Mouse (Mus musculus) heart, embryonic 11.5 days (tissue): ENCODE results near the gene Nrbp1. TPM values are rescaled to one million over a fixed set of nuclear protein-coding genes. Genes with fewer than 3 reads are reported as not detected.
A peak's percentile ranks its signal among the peaks of the same experiment; 100 is the strongest.

Source experiments
- ATAC-seq: fragments of 200-750 bp; cut with Nextera tagmentation; replicated peaks from 2 replicates; pipeline ENCODE4 v1.8.0; 2017; ENCODE audit warnings: moderate library complexity; ENCODE audit not compliant: insufficient number of reproducible peaks, low FRiP score, low TSS enrichment
- H3K27ac ChIP-seq: fragments of 300-500 bp; sonication (generic); 2 replicates; pipeline ENCODE4 v1.5.1; 2014; ENCODE audit warnings: mild to moderate bottlenecking, low read depth, low read length
- H3K27me3 ChIP-seq: fragments of 300-500 bp; sonication (generic); 2 replicates; pipeline ENCODE4 v1.6.1; 2014; ENCODE audit warnings: mild to moderate bottlenecking, low read length, mixed read lengths; ENCODE audit not compliant: control insufficient read depth, insufficient read depth
- H3K36me3 ChIP-seq: fragments of 300-500 bp; sonication (generic); 2 replicates; pipeline ENCODE4 v1.6.1; 2014; ENCODE audit warnings: mild to moderate bottlenecking, low read length, moderate library complexity, mixed read lengths; ENCODE audit not compliant: control insufficient read depth, insufficient read depth
- H3K4me1 ChIP-seq: fragments of 300-500 bp; sonication (generic); 2 replicates; pipeline ENCODE4 v1.6.1; 2014; ENCODE audit warnings: low read length; ENCODE audit not compliant: control insufficient read depth, insufficient read depth
- H3K4me2 ChIP-seq: fragments of 300-500 bp; sonication (generic); 2 replicates; pipeline ENCODE4 v1.6.1; 2014; ENCODE audit warnings: mild to moderate bottlenecking, moderate library complexity
- H3K4me3 ChIP-seq: fragments of 300-500 bp; sonication (generic); 2 replicates; pipeline ENCODE4 v1.5.1; 2014; ENCODE audit warnings: low read depth, low read length
- H3K9ac ChIP-seq: fragments of 300-500 bp; sonication (generic); 2 replicates; pipeline ENCODE4 v1.6.1; 2014; ENCODE audit warnings: mild to moderate bottlenecking, low read depth, low read length, moderate library complexity
- H3K9me3 ChIP-seq: fragments of 300-500 bp; sonication (generic); replicated peaks from 2 replicates; pipeline ENCODE4 v1.6.1; 2016; ENCODE audit warnings: low read length; ENCODE audit not compliant: control insufficient read depth
- WGBS: fragments of 180-500 bp; shearing (Covaris S2); extraction: QIAGEN DNeasy Blood & Tissue Kit; methylation state at CpG from one replicate; pipeline ENCODE4 v1.1.7; 2014; ENCODE audit not compliant: insufficient replicate concordance; 5-methylcytosine and 5-hydroxymethylcytosine counted together
- polyA plus RNA-seq: library from polyadenylated mRNA; unstranded; fragments of >200 nt; fragmentation: Nextera tagmentation; extraction: Ambion mirVana; gene quantifications from 2 replicates; pipeline ENCODE4 v1.2.1, GENCODE M21; 2014

Nrbp1 gene
- polyA plus RNA-seq, 1 experiment from 2014 or later: 124 TPM

GRCm38 (mm10) chr5:31294964-31295605, 54.4 kb downstream of the Nrbp1 start:
- Histone ChIP-seq H3K4me1 (peaks cover 5% of the 10 kb centered on the region; the same call in 1 of the 2 replicates), H3K4me2 (peak overlapping the region; percentile 99), H3K27me3 (no peaks in the 10 kb centered on the region), H3K9ac (peak overlapping the region; percentile 89), H3K36me3 (peaks cover 8% of the 10 kb centered on the region; the same call in 1 of the 2 replicates), H3K9me3 (no peaks in the 10 kb centered on the region), H3K4me3 (peak overlapping the region; percentile 79), H3K27ac (0 out of 2 replicates have a peak overlapping the region, but pooled peaks have one; percentile 41)
- WGBS: 6% methylated on average over 29 of the region's 29 CpGs
- ATAC-seq: 0 out of 2 replicates have a peak, but pooled peaks have one; percentile 32

GRCm38 (mm10) chr5:31295606-31296141, 55.0 kb downstream of the Nrbp1 start, which contains the start of gene Fndc4:
Fndc4 (minus strand) TSS chr5:31296080.
- peak within 1 kb of the TSS; percentile 99 for H3K4me2 ChIP-seq
- H3K4me3 ChIP-seq: peak within 1 kb of the TSS; percentile 79
- peak; percentile 53; the same call in 1 of the 2 replicates for ATAC-seq
- H3K4me1 ChIP-seq: peaks cover 3% of the 10 kb centered on the region; the same call in 1 of the 2 replicates
- H3K9me3 ChIP-seq: no peaks in the 10 kb centered on the region
- peaks cover 8% of the 10 kb centered on the region; the same call in 1 of the 2 replicates for H3K36me3 ChIP-seq
- 0 out of 2 replicates have a peak within 1 kb of the TSS, but pooled peaks have one; percentile 41 for H3K27ac ChIP-seq
- H3K9ac ChIP-seq: peak within 1 kb of the TSS; percentile 89
- WGBS: 0% methylated on average over 43 of the region's 46 CpGs
- H3K27me3 ChIP-seq: no peaks in the 10 kb centered on the region

GRCm38 (mm10) chr5:31297047-31297757, 56.5 kb downstream of the Nrbp1 start, which contains the start of gene Gckr:
Gckr (plus strand) TSS chr5:31297443.
- no peak within 1 kb of the TSS; the same call in 1 of the 2 replicates for H3K9ac ChIP-seq
- peak within 1 kb of the TSS; percentile 99; the same call in 1 of the 2 replicates for H3K4me2 ChIP-seq
- H3K27me3 ChIP-seq: no peaks in the 10 kb centered on the region
- H3K36me3 ChIP-seq: peaks cover 8% of the 10 kb centered on the region; the same call in 1 of the 2 replicates
- no peak within 1 kb of the TSS for H3K27ac ChIP-seq
- no peak for ATAC-seq
- peak within 1 kb of the TSS; percentile 79; the same call in 1 of the 2 replicates for H3K4me3 ChIP-seq
- H3K4me1 ChIP-seq: peaks cover 3% of the 10 kb centered on the region; the same call in 1 of the 2 replicates
- WGBS: 53% methylated on average over 13 of the region's 13 CpGs
- no peaks in the 10 kb centered on the region for H3K9me3 ChIP-seq

DNA sequence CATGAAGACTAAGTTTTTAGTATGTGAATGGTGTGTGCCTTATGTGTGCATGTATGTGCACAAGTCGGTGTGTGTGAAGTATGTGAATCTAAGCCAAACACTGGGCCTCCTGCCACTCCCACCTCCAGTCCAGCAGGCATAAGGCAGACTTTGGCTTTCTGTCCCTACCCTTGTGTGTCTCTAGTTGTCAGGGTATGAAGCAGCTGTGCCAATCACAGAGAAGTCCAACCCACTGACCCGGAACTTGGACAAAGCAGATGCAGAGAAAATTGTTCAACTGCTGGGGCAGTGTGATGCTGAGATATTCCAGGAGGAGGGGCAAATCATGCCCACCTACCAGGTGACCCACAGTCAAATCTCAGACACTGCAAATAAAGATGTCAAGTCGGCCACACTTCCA, 57.3 kb downstream of the Nrbp1 start:
- ATAC-seq: no peak
- H3K4me1 ChIP-seq: peaks cover 3% of the 10 kb centered on the region; the same call in 1 of the 2 replicates
- no peak overlapping the region for H3K4me2 ChIP-seq
- 0 out of 2 replicates have a peak, but pooled peaks cover 5% of the 10 kb centered on the region for H3K36me3 ChIP-seq
- H3K27me3 ChIP-seq: no peaks in the 10 kb centered on the region
- H3K9me3 ChIP-seq: no peaks in the 10 kb centered on the region
- H3K27ac ChIP-seq: no peak overlapping the region
- WGBS: 75% methylated on average over 3 of the region's 3 CpGs
- no peak overlapping the region for H3K4me3 ChIP-seq
- H3K9ac ChIP-seq: no peak overlapping the region

DNA sequence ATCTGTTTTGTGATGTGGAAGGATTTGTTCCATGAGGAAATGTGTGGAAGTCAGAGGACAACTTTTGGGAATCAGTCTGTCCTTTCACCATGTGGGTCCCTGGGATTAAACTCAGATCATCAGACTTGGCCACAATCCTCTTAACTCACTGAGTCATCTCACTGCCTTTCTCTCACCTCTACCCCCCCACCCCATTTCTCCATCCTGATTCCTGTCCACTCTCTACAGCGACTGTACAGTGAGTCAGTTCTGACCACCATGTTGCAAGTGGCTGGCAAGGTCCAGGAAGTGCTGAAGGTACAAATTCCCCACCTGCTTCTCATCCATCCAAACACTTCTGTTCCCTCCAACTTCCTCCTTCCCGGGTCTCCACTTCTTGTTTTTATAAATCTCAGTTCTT, 57.8 kb downstream of the Nrbp1 start:
- Histone ChIP-seq H3K4me2 (no peak overlapping the region), H3K9ac (no peak overlapping the region), H3K27ac (no peak overlapping the region), H3K4me1 (peaks cover 3% of the 10 kb centered on the region; the same call in 1 of the 2 replicates), H3K27me3 (no peaks in the 10 kb centered on the region), H3K36me3 (0 out of 2 replicates have a peak, but pooled peaks cover 5% of the 10 kb centered on the region), H3K9me3 (no peaks in the 10 kb centered on the region), H3K4me3 (no peak overlapping the region)
- 52% methylated on average over 2 of the region's 2 CpGs for WGBS
- ATAC-seq: no peak

Other genes starting within 250 kb of the Nrbp1 start
- gene Atraid, start 192.6 kb upstream of the Nrbp1 start, polyA plus RNA-seq: 96.8 and 101 TPM in 2 replicates
- 5.4 and 7.1 TPM in 2 replicates for gene Slc5a6, start 191.9 kb upstream of the Nrbp1 start, polyA plus RNA-seq
- 22.9 and 23.1 TPM in 2 replicates for gene Cad, start 186.1 kb upstream of the Nrbp1 start, polyA plus RNA-seq
- gene Dnajc5g, start 134.6 kb upstream of the Nrbp1 start, polyA plus RNA-seq: not detected in 2 replicates
- gene Slc30a3, start 132.6 kb upstream of the Nrbp1 start, polyA plus RNA-seq: 0.47 and 0.48 TPM in 2 replicates
- gene Trim54, start 124.2 kb upstream of the Nrbp1 start, polyA plus RNA-seq: 13.9 and 16.7 TPM in 2 replicates
- gene Ucn, start 102.0 kb upstream of the Nrbp1 start, polyA plus RNA-seq: 0.51 TPM in 1 of 2 replicates, not detected in the other
- gene Mpv17, start 86.6 kb upstream of the Nrbp1 start, polyA plus RNA-seq: 78.1 and 82.1 TPM in 2 replicates
- 0.76 and 1.2 TPM in 2 replicates for gene Gm29609, start 61.0 kb upstream of the Nrbp1 start, polyA plus RNA-seq
- gene Gtf3c2, start 60.7 kb upstream of the Nrbp1 start, polyA plus RNA-seq: 48.2 and 50.8 TPM in 2 replicates
- gene Snx17, start 47.6 kb upstream of the Nrbp1 start, polyA plus RNA-seq: 115 and 122 TPM in 2 replicates
- 56.7 and 58.6 TPM in 2 replicates for gene Eif2b4, start 47.4 kb upstream of the Nrbp1 start, polyA plus RNA-seq
- 4.8 and 5.0 TPM in 2 replicates for gene Zfp513, start 38.6 kb upstream of the Nrbp1 start, polyA plus RNA-seq
- 103 and 116 TPM in 2 replicates for gene Ppm1g, start 20.2 kb upstream of the Nrbp1 start, polyA plus RNA-seq
- gene Gm9970, start 368 bp downstream of the Nrbp1 start, polyA plus RNA-seq: 0.53 and 0.59 TPM in 2 replicates
- gene Krtcap3, start 10.8 kb downstream of the Nrbp1 start, polyA plus RNA-seq: 7.1 and 7.7 TPM in 2 replicates
- 22.7 and 30.7 TPM in 2 replicates for gene Ift172, start 50.3 kb downstream of the Nrbp1 start, polyA plus RNA-seq
- 22.3 and 28.5 TPM in 2 replicates for gene Fndc4, start 55.2 kb downstream of the Nrbp1 start, polyA plus RNA-seq
- 0.51 and 0.60 TPM in 2 replicates for gene Gckr, start 56.6 kb downstream of the Nrbp1 start, polyA plus RNA-seq
- gene Zfp512, start 211.6 kb downstream of the Nrbp1 start, polyA plus RNA-seq: 34.4 and 44.0 TPM in 2 replicates
- 0.08 TPM in 1 of 2 replicates, not detected in the other for gene 4930548H24Rik, start 244.9 kb downstream of the Nrbp1 start, polyA plus RNA-seq